Mouse (Mus musculus) heart, postnatal 0 days (tissue): Measurements from ENCODE around the gene Cxcl14. TPM values are rescaled to one million over a fixed set of nuclear protein-coding genes. Genes with fewer than 3 reads are reported as not detected.

Source experiments
- ATAC-seq: fragments of 200-750 bp; cut with Nextera tagmentation; 2 replicates; pipeline ENCODE4 v1.8.0; 2017; ENCODE audit warnings: low read depth, moderate number of reproducible peaks, moderate library complexity; ENCODE audit not compliant: insufficient read depth
- DNase-seq: peaks from one replicate; pipeline ENCODE4 v3.0.0-alpha.2; 2016; ENCODE audit warnings: low spot score
- H3K27ac ChIP-seq: fragments of 300-500 bp; sonication (generic); 2 replicates; pipeline ENCODE4 v1.5.1; 2014; ENCODE audit warnings: low read depth, mild to moderate bottlenecking
- H3K27me3 ChIP-seq: fragments of 300-500 bp; sonication (generic); 2 replicates; pipeline ENCODE4 v1.6.1; 2014; ENCODE audit warnings: low read length, mixed read lengths; ENCODE audit not compliant: control insufficient read depth, insufficient read depth
- H3K36me3 ChIP-seq: fragments of 300-500 bp; sonication (generic); replicated peaks from 2 replicates; pipeline ENCODE4 v1.6.1; 2014; ENCODE audit warnings: low read length, mixed read lengths; ENCODE audit not compliant: control insufficient read depth, insufficient read depth
- H3K4me1 ChIP-seq: fragments of 300-500 bp; sonication (generic); 2 replicates; pipeline ENCODE4 v1.6.1; 2014; ENCODE audit warnings: antibody characterized with exemption; ENCODE audit not compliant: control insufficient read depth, insufficient read depth
- H3K4me2 ChIP-seq: fragments of 300-500 bp; sonication (generic); 2 replicates; pipeline ENCODE4 v1.6.1; 2014; ENCODE audit warnings: low read depth, mild to moderate bottlenecking, low read length, moderate library complexity
- H3K4me3 ChIP-seq: fragments of 300-500 bp; sonication (generic); 2 replicates; pipeline ENCODE4 v1.5.1; 2014; ENCODE audit warnings: low read depth, low read length
- H3K9ac ChIP-seq: fragments of 300-500 bp; sonication (generic); replicated peaks from 2 replicates; pipeline ENCODE4 v1.6.1; 2014; ENCODE audit warnings: low read depth, low read length, mixed read lengths
- H3K9me3 ChIP-seq: fragments of 300-500 bp; sonication (generic); replicated peaks from 2 replicates; pipeline ENCODE4 v1.6.1; 2016; ENCODE audit warnings: low read length; ENCODE audit not compliant: control insufficient read depth
- CTCF ChIP-seq: IDR thresholded peaks from 2 replicates; pipeline ENCODE4 v1.5.1; 2016; ENCODE audit warnings: antibody characterized with exemption, control low read depth, low read depth
- EP300 ChIP-seq: IDR thresholded peaks from 2 replicates; pipeline ENCODE4 v1.6.1; 2016; ENCODE audit warnings: antibody characterized with exemption, low read depth
- WGBS: fragments of 180-500 bp; shearing (Covaris S2); extraction: QIAGEN DNeasy Blood & Tissue Kit; methylation state at CpG from one replicate; pipeline ENCODE4 v1.1.7; 2014; 5-methylcytosine and 5-hydroxymethylcytosine counted together
- polyA plus RNA-seq: library from polyadenylated mRNA; unstranded; fragments of >200 nt; fragmentation: Nextera tagmentation; extraction: Ambion mirVana; gene quantifications from 2 replicates; pipeline ENCODE4 v1.2.1, GENCODE M21; 2015
- total RNA-seq: library from RNA; depleted of rRNA; stranded (reverse); fragments of >200 nt; gene quantifications from 2 replicates; pipeline ENCODE4 v1.2.3, GENCODE M21; 2014; ENCODE audit warnings: low replicate concordance; rRNA removed

The Cxcl14 gene
- total and polyA plus RNA-seq, 2 experiments from 2014 or later, result 0.16 TPM; not detected in 1

GRCm38 (mm10) chr13:56251176-56251923 is 45.0 kb downstream of the Cxcl14 start:
- DNase-seq (no peak), ATAC-seq (no peak)
- 2% methylated on average over 59 of the region's 59 CpGs for WGBS
- no peak for TF ChIP-seq EP300
- no peak for TF ChIP-seq CTCF
- Histone ChIP-seq H3K27ac (no peak overlapping the region), H3K4me2 (no peak overlapping the region), H3K36me3 (no peaks in the 10 kb centered on the region), H3K4me1 (no peaks in the 10 kb centered on the region), H3K9ac (no peak overlapping the region), H3K27me3 (peaks cover 100% of the 10 kb centered on the region), H3K9me3 (no peaks in the 10 kb centered on the region), H3K4me3 (no peak overlapping the region)

GRCm38 (mm10) chr13:56250551-56251161 is 45.7 kb downstream of the Cxcl14 start:
- Histone ChIP-seq H3K4me2 (no peak overlapping the region), H3K36me3 (no peaks in the 10 kb centered on the region), H3K4me3 (no peak overlapping the region), H3K27me3 (peaks cover 100% of the 10 kb centered on the region), H3K27ac (no peak overlapping the region), H3K4me1 (no peaks in the 10 kb centered on the region), H3K9me3 (no peaks in the 10 kb centered on the region), H3K9ac (no peak overlapping the region)
- no peak for ATAC-seq
- no peak for TF ChIP-seq CTCF
- no peak for TF ChIP-seq EP300
- 6% methylated on average over 14 of the region's 14 CpGs for WGBS
- DNase-seq, result no peak

DNA sequence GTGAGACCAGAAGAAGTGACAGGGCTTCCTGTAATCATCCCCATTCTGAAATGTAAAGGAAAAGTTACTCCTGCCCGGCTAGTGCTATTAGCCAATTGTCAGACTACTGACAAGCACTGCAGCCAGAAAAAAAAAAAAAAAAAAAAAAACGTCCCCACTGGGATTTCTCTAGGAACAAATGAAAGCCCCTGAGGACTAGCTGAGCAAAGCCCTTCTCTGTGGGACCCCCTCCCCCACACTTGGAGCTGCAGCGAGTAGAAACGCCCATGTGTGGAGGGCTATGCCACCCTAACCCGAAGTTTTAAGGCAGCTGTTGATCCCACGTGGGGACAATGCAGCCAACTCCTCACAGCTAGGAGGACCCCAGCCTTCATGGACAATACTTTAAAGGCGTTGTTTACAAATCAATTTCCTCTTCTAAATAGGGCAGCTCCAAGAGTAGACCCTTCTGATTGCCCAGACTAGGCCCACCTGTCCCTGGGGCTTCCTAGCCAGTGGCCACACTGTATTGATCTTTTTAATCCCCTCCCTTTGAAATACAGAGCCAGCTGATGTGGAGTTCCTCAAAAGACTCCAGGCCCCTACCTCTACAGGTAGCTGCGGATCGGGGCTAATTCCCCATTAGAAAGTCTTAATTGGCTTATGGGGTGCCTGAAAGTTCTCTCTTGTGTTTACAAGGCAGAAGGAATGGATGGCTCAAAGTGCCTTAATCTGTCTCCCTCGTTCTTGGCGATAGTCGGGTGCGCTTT is 46.6 kb downstream of the Cxcl14 start:
- H3K9me3 ChIP-seq, result peaks cover 3% of the 10 kb centered on the region; the same call in 1 of the 2 replicates
- no peak overlapping the region for H3K9ac ChIP-seq
- H3K4me3 ChIP-seq, result no peak overlapping the region
- TF ChIP-seq CTCF, result no peak
- TF ChIP-seq EP300, result no peak
- WGBS, result 3% methylated on average over 13 of the region's 13 CpGs
- DNase-seq, result no peak
- H3K27me3 ChIP-seq, result peaks cover 92% of the 10 kb centered on the region
- no peak overlapping the region for H3K27ac ChIP-seq
- no peaks in the 10 kb centered on the region for H3K36me3 ChIP-seq
- no peaks in the 10 kb centered on the region for H3K4me1 ChIP-seq
- no peak overlapping the region for H3K4me2 ChIP-seq
- no peak for ATAC-seq

DNA sequence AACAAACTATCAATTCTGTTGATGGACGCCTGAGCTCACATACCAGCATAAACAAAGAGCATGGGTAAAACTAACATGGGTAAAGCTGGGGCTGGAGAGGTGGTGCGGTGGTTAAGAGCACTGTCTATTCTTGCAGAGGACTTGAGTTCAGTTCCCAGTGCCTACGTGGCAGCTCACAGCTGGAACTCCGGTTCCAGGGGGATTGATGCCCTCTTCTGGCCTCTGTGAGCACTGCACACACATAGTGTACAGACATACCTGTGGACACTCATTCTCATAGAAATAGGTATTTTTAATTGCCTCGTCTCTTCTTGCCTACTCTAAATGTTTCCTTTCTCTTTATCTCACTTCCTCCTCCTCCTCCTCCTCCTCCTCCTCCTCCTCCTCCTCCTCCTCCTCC is 53.2 kb downstream of the Cxcl14 start:
- ATAC-seq, result no peak
- Histone ChIP-seq H3K4me2 (no peak overlapping the region), H3K9ac (no peak overlapping the region), H3K27ac (no peak overlapping the region), H3K4me3 (no peak overlapping the region), H3K9me3 (peaks cover 3% of the 10 kb centered on the region; the same call in 1 of the 2 replicates), H3K36me3 (no peaks in the 10 kb centered on the region), H3K4me1 (no peaks in the 10 kb centered on the region), H3K27me3 (peaks cover 40% of the 10 kb centered on the region)
- no peak for DNase-seq
- WGBS, result 68% methylated on average over 5 of the region's 5 CpGs
- TF ChIP-seq CTCF, result no peak
- no peak for TF ChIP-seq EP300

DNA sequence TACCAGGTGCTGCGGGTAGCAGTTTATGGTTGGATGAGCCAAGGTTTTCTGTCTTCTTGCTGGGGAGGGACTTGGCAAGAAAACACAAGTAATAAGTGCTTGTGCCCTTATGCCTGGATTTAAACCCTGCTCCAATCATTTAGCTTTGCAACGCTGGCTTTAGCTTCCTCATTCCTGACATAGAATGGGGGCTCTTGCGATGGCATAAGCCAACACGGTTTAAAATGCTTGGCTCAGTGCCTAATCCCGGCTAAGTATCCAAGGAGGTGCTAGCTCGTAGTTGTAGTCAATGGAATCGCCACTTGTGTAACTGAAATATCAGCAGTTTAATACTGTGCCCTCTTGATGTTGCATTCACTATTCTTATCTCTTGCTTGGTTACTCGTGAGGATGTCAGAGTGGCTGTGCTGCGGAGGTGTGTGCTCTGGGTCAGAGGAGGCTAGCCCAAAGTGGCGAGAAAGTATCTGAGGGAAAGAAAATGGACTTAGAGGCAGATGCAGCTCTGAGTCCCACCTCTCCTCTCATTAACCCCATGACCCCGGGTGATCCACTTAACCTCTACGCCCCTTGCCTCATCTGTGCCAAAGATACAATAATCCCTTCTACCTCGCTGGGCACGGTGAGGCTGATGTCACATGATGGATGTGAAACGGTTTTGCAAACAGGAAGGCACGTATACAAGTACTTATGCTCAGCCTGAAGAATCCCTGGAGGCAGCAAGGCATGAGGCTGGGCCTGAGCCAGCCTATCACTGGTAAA is 56.2 kb downstream of the Cxcl14 start:
- Histone ChIP-seq H3K4me2 (no peak overlapping the region), H3K9ac (no peak overlapping the region), H3K27me3 (peaks cover 29% of the 10 kb centered on the region), H3K36me3 (no peaks in the 10 kb centered on the region), H3K4me1 (no peaks in the 10 kb centered on the region), H3K27ac (no peak overlapping the region), H3K9me3 (peaks cover 3% of the 10 kb centered on the region; the same call in 1 of the 2 replicates), H3K4me3 (no peak overlapping the region)
- WGBS, result 47% methylated on average over 16 of the region's 16 CpGs
- ATAC-seq (no peak), DNase-seq (no peak)
- TF ChIP-seq CTCF (no peak), EP300 (no peak)

Other genes starting within 250 kb of the Cxcl14 start
- 45.0 and 93.1 TPM in 2 replicates for gene H2afy, start 160.2 kb downstream of the Cxcl14 start, total RNA-seq
- 61.7 and 62.0 TPM in 2 replicates for gene H2afy, start 160.2 kb downstream of the Cxcl14 start, polyA plus RNA-seq
- gene Tifab, start 117.7 kb downstream of the Cxcl14 start, total RNA-seq, result not detected in 2 replicates
- 0.71 and 0.88 TPM in 2 replicates for gene Tifab, start 117.7 kb downstream of the Cxcl14 start, polyA plus RNA-seq
- gene Neurog1, start 44.4 kb downstream of the Cxcl14 start, total RNA-seq, result not detected in 2 replicates
- gene Neurog1, start 44.4 kb downstream of the Cxcl14 start, polyA plus RNA-seq, result not detected in 2 replicates
- gene Gm3045, start 130.0 kb upstream of the Cxcl14 start, total RNA-seq, result not detected in 2 replicates
- gene Gm3045, start 130.0 kb upstream of the Cxcl14 start, polyA plus RNA-seq, result not detected in 2 replicates
- gene Slc25a48, start 141.8 kb upstream of the Cxcl14 start, total RNA-seq, result 0.57 TPM in 1 of 2 replicates, not detected in the other
- not detected in 2 replicates for gene Slc25a48, start 141.8 kb upstream of the Cxcl14 start, polyA plus RNA-seq
- gene Il9, start 185.7 kb upstream of the Cxcl14 start, total RNA-seq, result not detected in 2 replicates
- gene Il9, start 185.7 kb upstream of the Cxcl14 start, polyA plus RNA-seq, result not detected in 2 replicates
- 0.08 and 1.1 TPM in 2 replicates for gene Fbxl21, start 225.9 kb upstream of the Cxcl14 start, total RNA-seq
- 0.70 and 0.92 TPM in 2 replicates for gene Fbxl21, start 225.9 kb upstream of the Cxcl14 start, polyA plus RNA-seq